Mouse (Mus musculus): Measurements from ENCODE around the gene Cyp39a1. TPM values are rescaled to one million over a fixed set of nuclear protein-coding genes. Genes with fewer than 3 reads are reported as not detected.

Cyp39a1 gene
- not detected in 2 replicates for polyA plus RNA-seq (2012)

DNA sequence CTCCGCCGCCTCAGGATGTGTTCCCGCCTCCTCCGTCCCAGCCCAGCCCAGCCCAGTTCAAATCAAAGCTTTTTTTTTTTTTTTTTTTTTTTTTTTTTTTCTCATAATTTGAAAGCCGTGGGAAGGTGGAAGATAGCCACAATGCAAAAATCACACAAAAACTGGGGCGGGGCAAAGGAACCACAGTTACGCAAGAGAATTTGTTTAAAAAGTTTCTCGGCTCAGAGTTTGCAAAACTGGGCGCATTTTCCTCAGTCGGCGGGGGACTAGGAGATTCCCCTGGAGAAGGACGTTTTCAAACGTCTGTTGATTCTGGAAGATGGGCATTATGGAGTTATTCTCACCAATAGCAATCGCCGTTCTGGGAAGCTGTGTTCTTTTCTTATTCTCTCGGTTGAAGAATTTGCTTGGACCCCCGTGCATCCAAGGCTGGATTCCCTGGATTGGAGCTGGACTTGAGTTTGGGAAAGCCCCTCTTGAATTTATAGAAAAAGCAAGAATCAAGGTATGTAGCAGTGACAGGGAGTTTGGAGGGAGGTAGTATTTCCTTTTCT, at the start of gene Cyp39a1:
Gene Cyp39a1, plus strand, starts transcription at position 136 of the 554 bp plus-strand sequence.
- no peak for TF ChIP-seq GATA1 (IDR thresholded peaks at IDR 0.05; ENCODE audit: low read length)

GRCm38 (mm10) chr17:43619156-43619555, 48.1 kb upstream of the Cyp39a1 start:
- TF ChIP-seq GATA1 (IDR thresholded peaks at IDR 0.05; ENCODE audit: low read length): no peak

- TF ChIP-seq GATA1 (IDR thresholded peaks at IDR 0.05; ENCODE audit: low read length): no peak
These were observed 45.1 kb upstream of the Cyp39a1 start for GRCm38 (mm10) chr17:43622076-43622475.

DNA sequence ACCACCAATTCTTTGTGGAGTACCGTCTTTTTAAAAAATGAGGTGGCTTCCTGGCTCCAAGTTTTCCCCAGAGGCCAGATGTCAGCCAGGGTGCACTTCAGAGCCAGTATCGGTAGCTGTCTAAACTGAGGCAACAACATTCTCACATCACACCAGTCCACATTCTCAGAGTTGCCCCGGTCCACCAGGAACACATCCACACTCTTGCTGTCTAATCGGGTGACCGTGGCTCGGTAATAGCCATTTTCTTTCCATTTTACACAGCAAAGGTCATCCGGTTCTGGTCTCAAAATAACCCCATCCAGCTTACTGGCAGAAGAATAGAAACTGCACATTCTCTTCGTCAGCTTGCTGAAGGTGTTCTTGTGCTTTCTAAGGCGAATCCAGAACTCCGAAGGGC, 39.0 kb upstream of the Cyp39a1 start:
- TF ChIP-seq GATA1 (IDR thresholded peaks at IDR 0.05; ENCODE audit: low read length): no peak

DNA sequence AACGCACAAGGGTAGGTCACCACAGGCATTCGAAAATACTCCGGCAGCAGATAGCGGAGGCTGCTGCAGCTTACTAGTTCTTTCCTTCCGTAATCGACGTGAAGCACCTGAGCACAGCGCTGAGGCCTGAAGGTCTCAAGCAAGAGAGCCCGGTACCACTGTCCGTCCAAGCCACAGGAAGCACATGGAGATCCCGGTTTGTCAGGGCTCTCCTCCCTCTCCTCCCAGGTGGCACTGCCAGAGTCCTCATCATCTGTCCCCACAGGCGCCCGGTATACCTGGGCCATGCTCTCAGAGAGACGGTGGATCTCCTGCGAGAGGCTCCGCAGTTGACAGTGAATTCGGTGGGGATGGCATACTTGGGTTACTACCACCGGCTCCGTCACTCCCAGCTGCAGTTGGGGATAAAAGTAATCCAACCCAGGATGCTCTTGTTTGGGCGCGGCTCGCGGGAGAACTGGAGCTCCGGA, 38.2 kb upstream of the Cyp39a1 start:
- TF ChIP-seq GATA1 (IDR thresholded peaks at IDR 0.05; ENCODE audit: low read length): no peak

GRCm38 (mm10) chr17:43629496-43630426, 37.5 kb upstream of the Cyp39a1 start, which contains the start of gene Tdrd6:
Tdrd6 (minus strand) TSS chr17:43630299.
- TF ChIP-seq GATA1 (IDR thresholded peaks at IDR 0.05; ENCODE audit: low read length): no peak

DNA sequence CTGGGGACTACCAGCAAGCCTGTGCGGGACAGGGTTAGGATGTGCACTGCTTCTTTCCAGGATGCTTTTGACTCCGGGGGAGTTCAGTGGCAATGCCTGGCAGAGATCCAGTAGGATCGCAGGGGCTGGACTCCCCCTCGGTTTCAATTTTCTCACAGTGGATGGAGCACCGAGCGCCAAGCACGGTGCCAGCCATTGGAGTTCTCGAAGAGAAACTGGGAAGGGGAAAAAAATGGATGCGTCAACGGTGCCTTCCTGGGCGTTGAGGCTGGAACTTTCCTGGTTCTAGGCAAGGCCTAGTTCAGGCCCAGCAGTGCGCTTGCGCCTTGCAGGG, 36.8 kb upstream of the Cyp39a1 start:
- no peak for TF ChIP-seq GATA1 (IDR thresholded peaks at IDR 0.05; ENCODE audit: low read length)

DNA sequence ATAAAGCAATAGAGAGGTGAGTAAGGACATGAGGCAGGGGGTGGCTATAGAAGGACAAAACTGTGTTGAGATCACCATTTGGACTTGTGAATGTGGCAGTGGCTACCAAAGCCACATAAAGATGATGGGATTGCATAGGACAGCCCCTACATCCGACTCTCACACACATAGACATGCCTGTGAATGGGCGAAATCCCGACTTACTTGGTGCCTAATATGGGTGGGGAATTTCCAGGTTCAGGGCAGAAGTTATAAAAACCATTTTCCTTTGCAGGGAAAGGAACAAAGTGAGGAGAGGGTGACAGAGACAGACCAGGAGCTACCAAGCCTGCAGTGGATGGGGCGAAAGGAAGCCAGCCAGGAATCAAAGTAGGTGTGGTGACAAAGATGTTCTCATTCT, 30.1 kb upstream of the Cyp39a1 start:
- TF ChIP-seq GATA1 (IDR thresholded peaks at IDR 0.05; ENCODE audit: low read length): no peak

- no peak for TF ChIP-seq GATA1 (IDR thresholded peaks at IDR 0.05; ENCODE audit: low read length)
These were observed 26.4 kb upstream of the Cyp39a1 start for GRCm38 (mm10) chr17:43640825-43641224.

- no peak for TF ChIP-seq GATA1 (IDR thresholded peaks at IDR 0.05; ENCODE audit: low read length)
These were observed 24.0 kb upstream of the Cyp39a1 start for GRCm38 (mm10) chr17:43643191-43643590.

GRCm38 (mm10) chr17:43644375-43644774, 22.9 kb upstream of the Cyp39a1 start:
- TF ChIP-seq GATA1 (IDR thresholded peaks at IDR 0.05; ENCODE audit: low read length): no peak

- no peak for TF ChIP-seq GATA1 (IDR thresholded peaks at IDR 0.05; ENCODE audit: low read length)
These were observed 22.1 kb upstream of the Cyp39a1 start for GRCm38 (mm10) chr17:43645136-43645535.

- TF ChIP-seq GATA1 (IDR thresholded peaks at IDR 0.05; ENCODE audit: low read length): no peak
These were observed 20.3 kb upstream of the Cyp39a1 start for GRCm38 (mm10) chr17:43646925-43647324.

DNA sequence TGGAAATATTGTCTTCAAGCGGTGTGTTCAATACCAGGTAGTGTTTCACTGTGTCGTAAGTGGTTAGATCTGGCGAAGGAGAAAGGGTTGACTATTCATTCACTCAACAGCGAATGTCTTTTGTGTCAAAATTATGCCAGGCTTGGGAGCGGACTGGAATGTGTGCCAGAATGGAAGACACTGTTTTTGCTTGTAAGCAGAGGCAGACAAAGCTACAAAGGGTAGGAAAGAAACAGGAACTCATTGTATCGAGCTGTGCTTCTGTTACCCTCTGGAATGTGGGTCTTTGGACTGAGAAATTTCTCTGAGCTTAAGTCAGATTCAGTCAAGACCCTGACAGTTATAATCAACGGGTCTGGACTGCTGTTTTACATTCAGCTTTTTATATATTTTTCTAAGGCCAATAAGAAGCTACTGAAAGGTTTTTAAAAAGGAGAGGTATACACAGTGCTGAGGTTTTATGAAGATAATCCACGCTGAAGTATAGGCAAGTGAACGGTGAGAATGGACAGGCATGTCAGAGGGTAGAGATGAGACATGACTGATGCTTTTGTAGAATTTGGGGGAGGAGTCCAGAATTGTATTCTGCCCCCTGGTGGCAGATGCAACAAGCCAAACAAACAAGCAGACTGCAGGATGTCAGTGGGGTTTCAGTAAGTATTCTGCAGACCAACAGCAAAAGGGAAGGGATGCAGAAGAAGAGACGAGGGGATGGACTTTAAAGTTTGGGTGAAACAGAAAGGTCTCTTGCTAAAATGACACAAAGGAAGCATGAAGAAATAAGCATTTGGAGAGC, 17.4 kb upstream of the Cyp39a1 start:
- no peak for TF ChIP-seq GATA1 (IDR thresholded peaks at IDR 0.05; ENCODE audit: low read length)

GRCm38 (mm10) chr17:43651314-43652046, 15.7 kb upstream of the Cyp39a1 start:
- TF ChIP-seq GATA1 (IDR thresholded peaks at IDR 0.05; ENCODE audit: low read length): no peak

Measured in G1E-ER4 (cell line).